In genomic region chr6:145910469-145911426, GRCm38 (mm10) we compare ENCODE assay signal across 32 mouse cellular contexts. TPM values are rescaled to one million over a fixed set of nuclear protein-coding genes. Genes with fewer than 3 reads are reported as not detected.
DNase-seq lines count a peak whose midpoint lies in the region; ATAC-seq lines count a peak whose summit lies in the region.
"Had no signal": no experiment of that assay in that cellular context is flagged by ENCODE, and none has a peak within 500 bp of the region (broad histone marks: within the 10 kb centered on the region; RNA-seq: fewer than 3 reads in every experiment).

No protein-coding gene starts in this region.

- H3K27ac ChIP-seq in liver, embryonic 12.5 days: no peak overlapping the region
- H3K27ac ChIP-seq: hindbrain, embryonic 13.5 days; layer of hippocampus, adult 2 months; limb, embryonic 13.5 days; liver, embryonic 13.5 days; midbrain, embryonic 13.5 days; neural tube, embryonic 12.5 days had no signal

- no peaks in the 10 kb centered on the region for H3K36me3 ChIP-seq in liver, embryonic 12.5 days
- H3K36me3 ChIP-seq: G1E; heart, embryonic 12.5 days; hindbrain, embryonic 13.5 days; limb, embryonic 13.5 days; liver, embryonic 13.5 days; midbrain, embryonic 13.5 days; neural tube, embryonic 12.5 days had no signal

- ATAC-seq in liver, embryonic 12.5 days: no peak
- ATAC-seq: forebrain, postnatal 0 days; inflammation-experienced regulatory T-cells, adult 6 months; midbrain, embryonic 13.5 days had no signal

- H3K9ac ChIP-seq in liver, embryonic 12.5 days: no peak overlapping the region
- H3K9ac ChIP-seq: forebrain, postnatal 0 days; heart, embryonic 12.5 days; hindbrain, embryonic 13.5 days; limb, embryonic 13.5 days; liver, embryonic 13.5 days; midbrain, embryonic 13.5 days; neural tube, embryonic 12.5 days had no signal

- H3K27me3 ChIP-seq in liver, embryonic 12.5 days (replicated peaks): no peaks in the 10 kb centered on the region
- H3K27me3 ChIP-seq: heart, embryonic 12.5 days; hindbrain, embryonic 13.5 days; limb, embryonic 13.5 days; liver, embryonic 13.5 days; midbrain, embryonic 13.5 days; neural tube, embryonic 12.5 days had no signal

- H3K4me1 ChIP-seq in liver, embryonic 12.5 days: no peaks in the 10 kb centered on the region
- H3K4me1 ChIP-seq: hindbrain, embryonic 13.5 days; limb, embryonic 13.5 days; liver, embryonic 13.5 days; midbrain, embryonic 13.5 days; neural tube, embryonic 12.5 days had no signal

- no peak overlapping the region for H3K4me3 ChIP-seq in liver, embryonic 12.5 days
- H3K4me3 ChIP-seq: heart, embryonic 12.5 days; hindbrain, embryonic 13.5 days; layer of hippocampus, adult 2 months; limb, embryonic 13.5 days; liver, embryonic 13.5 days; midbrain, embryonic 13.5 days; neural tube, embryonic 12.5 days had no signal

- 74% methylated on average over 3 of the region's 3 CpGs for WGBS in liver, embryonic 12.5 days (ENCODE audit: insufficient replicate concordance)

- no peak overlapping the region for H3K4me2 ChIP-seq in liver, embryonic 12.5 days
- H3K4me2 ChIP-seq: heart, embryonic 12.5 days; hindbrain, embryonic 13.5 days; limb, embryonic 13.5 days; liver, embryonic 13.5 days; midbrain, embryonic 13.5 days; neural tube, embryonic 12.5 days had no signal

- no peaks in the 10 kb centered on the region for H3K9me3 ChIP-seq in liver, embryonic 12.5 days (replicated peaks)
- H3K9me3 ChIP-seq: heart, embryonic 12.5 days; hindbrain, embryonic 13.5 days; limb, embryonic 13.5 days; liver, embryonic 13.5 days; midbrain, embryonic 13.5 days; neural tube, embryonic 12.5 days had no signal

- peak; percentile 36 for DNase-seq in adrenal gland, adult 2 months
- no peak for DNase-seq in adrenal gland, postnatal 25 days
- DNase-seq in ovary, adult 18-20 months (ENCODE audit: low spot score): peak; percentile 28
- DNase-seq in ovary, postnatal 14 days (ENCODE audit: low spot score): no peak
- DNase-seq in ZHBTc4 (ENCODE audit: low read depth, low spot score): peak; percentile 15
- DNase-seq in induced T-regulatory cell, adult 2 months (ENCODE audit: low read depth): peak; percentile 15
- no peak for DNase-seq in layer of hippocampus, adult 8-10 months (ENCODE audit: low spot score in 2 of 2)
- DNase-seq: cerebellum, adult 11-12 months; cerebellum, postnatal 14 days; forebrain, postnatal 0 days; gastrocnemius, postnatal 14 days; heart, adult 18-20 months; heart, postnatal 10 days; kidney, adult 8-10 months; kidney, postnatal 25 days; liver, embryonic 13.5 days; lung, adult 2 months; lung, postnatal 14 days; right cerebral cortex, postnatal 14 days; spleen, adult 18-20 months; thymus, adult 18-20 months; thymus, postnatal 4 days had no signal

RNA-seq across cellular contexts. Expression of gene Sspn, which starts 20.7 kb away (rescaled TPM):
- total RNA-seq in adrenal gland, adult 2 months (2021): 10 to 100 TPM in 1 of 2 experiments, 1 to 10 TPM in 1; 9.8 to 17.0 TPM
- 6.8 and 7.1 TPM in 2 replicates for polyA plus RNA-seq in adrenal gland, adult 2 months (2012; rRNA removed)
- total RNA-seq in adrenal gland, postnatal 25 days (2021): 10.8 and 18.3 TPM in 2 replicates
- 1.0 and 1.7 TPM in 2 replicates for polyA plus RNA-seq in liver, embryonic 12.5 days (2016; fragmentation: Nextera tagmentation; extraction: Ambion mirVana)
- 1 to 10 TPM; 4.8 to 7.4 (median 6.1) TPM for total RNA-seq in layer of hippocampus, adult 8-10 months (2022)
- total RNA-seq: megakaryocyte progenitor cell, adult 5-6 weeks had no signal
- polyA plus RNA-seq: G1E had no signal

RNA-seq across cellular contexts. Expression of gene Bhlhe41, which starts 45.4 kb away (rescaled TPM):
- total RNA-seq in adrenal gland, adult 2 months (2021): 10 to 100 TPM in 1 of 2 experiments, 1 to 10 TPM in 1; 8.4 to 28.2 TPM
- 21.5 and 26.5 TPM in 2 replicates for polyA plus RNA-seq in adrenal gland, adult 2 months (2012; rRNA removed)
- total RNA-seq in adrenal gland, postnatal 25 days (2021): 12.3 and 16.2 TPM in 2 replicates
- 0.11 and 0.15 TPM in 2 replicates for polyA plus RNA-seq in liver, embryonic 12.5 days (2016; fragmentation: Nextera tagmentation; extraction: Ambion mirVana)
- total RNA-seq in layer of hippocampus, adult 8-10 months (2022): 10 to 100 TPM; 56.4 to 70.3 (median 63.4) TPM
- polyA plus RNA-seq: G1E had no signal

Comparison
In these comparisons a context has a peak if more than half of its experiments do, and no peak if none do; other contexts are left out.
1. DNase-seq: peak in adrenal gland, adult 2 months (single experiment), ovary, adult 18-20 months (single experiment), ZHBTc4 (single experiment) and induced T-regulatory cell, adult 2 months (single experiment); none in adrenal gland, postnatal 25 days (single experiment), ovary, postnatal 14 days (single experiment) and layer of hippocampus, adult 8-10 months (0 of 2).